Mouse (Mus musculus) ovary, adult 18-20 months (tissue): ENCODE results near the gene Tsku.

Experiments
- DNase-seq: peaks from one replicate; pipeline ENCODE4 v3.0.0; 2022; ENCODE audit warnings: low spot score, mixed read lengths

The Tsku gene

DNA sequence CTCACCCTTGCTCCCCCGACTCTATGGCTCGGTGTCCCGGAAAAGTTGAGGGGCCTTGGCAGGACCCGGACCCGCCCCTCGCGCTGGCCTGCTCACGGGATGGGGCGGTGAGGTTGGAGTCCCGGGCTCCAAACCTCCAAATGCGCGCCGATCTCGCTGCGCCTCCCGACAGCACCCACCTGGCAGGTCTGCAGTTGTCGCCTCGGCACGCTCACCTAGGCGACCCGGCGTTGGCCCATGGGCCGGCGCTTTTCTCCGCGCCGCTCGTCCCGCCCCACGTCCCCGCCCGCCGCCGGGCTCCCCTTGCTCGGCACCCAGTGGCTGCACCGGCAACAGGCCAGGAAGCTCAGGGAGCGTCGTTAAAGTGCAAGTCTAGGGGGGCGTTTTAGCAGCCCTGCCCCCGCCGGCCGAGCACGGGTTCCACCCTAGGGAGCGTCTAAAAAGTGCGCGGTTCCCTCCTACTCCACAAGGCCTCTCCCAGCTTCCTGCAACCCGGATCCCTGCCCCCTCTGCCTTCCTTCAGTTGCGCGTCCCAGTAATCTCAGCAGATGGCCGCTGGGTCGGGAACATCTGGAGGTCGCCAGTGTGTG is at the start of gene Tsku:
Tsku (minus strand) TSS at position 266 of the 590 bp plus-strand sequence.
- DNase-seq = peak; percentile 90

DNA sequence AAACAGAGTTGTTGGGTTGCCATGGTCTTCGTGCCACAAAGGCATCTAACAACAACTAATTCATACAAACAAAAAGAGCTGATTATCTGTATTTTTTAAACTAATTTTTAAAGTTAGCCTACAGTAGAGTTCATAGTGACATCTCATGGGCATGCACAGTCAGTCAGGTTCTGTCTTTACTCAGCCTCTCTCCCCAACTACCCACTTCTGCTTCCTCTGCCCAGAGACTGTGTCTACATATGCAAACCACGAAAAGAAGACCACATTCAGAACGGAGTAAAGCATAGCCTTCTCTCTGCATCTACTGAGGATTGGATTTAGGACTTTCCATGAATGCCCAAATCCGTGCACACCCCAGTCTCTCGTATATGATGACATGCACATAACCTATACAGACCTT is 46.5 kb upstream of the Tsku start:
- DNase-seq = no peak

DNA sequence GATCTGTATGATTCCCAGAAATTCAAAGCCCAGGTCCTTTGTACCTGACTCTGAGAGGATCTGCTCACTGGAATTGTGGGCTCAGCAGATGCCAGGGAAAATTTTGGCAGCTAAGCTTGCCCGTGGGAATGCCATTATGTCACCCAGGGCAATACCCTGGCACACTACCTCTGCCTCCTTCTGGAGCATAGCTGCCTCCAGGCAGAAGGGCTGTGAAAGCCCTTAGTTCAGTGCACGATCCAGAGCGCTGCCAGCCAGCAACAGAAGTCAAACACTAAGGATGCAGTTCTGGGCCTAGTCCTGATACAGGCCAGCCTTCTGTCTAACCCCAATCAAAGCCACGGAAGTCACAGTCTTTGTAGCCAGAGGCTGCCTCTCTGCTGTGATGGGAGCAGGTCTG is 42.9 kb upstream of the Tsku start:
- no peak for DNase-seq

DNA sequence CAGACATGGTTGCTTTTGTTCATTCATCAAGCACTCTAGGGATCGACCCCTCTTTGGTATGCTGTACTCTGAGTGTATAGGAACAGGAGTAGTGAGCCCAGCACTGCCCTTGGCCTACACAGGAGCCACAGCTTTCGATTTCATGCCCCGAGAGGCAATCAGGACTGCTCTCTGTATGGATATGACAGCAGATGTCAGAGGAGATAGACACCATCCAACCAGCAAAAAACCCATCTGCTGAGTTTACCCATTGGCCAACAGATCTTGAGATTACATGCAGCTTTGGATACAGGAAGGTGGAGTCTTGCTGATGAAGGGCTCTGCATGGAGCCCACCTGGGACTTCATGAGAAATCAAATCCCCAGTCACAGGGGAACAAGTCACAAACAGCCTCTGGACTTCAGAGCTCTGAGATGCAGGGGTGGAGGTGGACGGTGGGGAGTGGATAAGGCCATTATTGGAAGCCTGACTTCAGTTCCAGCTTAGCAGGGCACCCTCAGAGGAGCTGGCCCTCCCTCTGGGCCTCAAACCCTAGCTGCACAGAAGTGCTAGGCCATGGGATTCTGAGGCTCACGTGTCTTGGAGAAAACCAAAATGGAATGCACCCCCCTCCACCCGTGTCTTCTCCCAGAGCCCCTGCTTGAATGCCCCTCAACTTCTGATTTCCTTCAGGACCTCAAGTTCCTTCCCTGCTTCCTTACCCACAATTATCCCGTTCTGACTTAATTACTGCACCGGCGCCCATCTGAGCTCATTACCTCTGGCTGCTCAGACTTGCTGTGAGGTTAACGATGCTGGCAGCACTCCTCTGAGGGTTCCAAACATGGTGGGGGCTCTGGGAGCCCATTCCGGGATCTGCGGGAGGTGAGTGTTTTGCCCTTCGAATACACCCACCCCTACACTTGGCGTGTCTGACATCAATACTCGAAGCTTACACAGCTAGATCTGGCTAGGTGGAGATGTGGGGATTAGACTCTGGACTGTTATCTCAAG is 41.8 kb upstream of the Tsku start:
- DNase-seq = no peak

DNA sequence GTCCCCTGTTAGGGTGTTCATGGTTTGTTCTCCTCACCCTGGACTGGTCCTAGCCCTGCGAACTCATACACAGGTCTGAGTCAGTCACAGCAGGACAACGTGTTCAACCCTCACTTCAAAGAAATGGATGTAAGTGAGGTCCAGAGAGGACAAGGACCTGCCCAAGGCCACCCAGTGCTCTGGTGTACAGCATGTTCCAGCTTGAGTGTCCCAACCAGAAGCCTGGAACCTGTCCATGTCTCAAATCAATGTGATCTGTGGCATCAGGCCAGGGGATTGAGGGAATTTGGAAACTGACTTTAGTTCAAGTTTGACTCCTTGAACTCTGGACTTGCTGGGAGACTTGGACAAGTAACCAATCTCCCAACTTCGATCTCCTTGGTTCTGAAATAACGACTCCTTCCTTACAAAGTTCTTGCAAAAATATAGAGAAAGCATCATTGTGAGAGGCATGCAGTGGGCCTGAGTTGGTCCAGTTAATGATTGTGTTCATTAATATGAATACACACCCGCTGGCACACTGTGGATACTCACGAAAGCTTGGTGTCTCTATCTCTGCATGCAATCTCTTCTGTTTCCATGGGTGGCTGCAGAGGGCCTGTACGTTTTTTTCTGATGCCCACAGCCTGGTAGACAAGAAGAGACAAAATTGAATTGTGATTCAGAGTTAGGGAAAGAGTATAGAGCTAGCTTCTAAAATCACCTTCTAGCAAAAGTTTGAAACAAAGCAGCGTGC is 31.5 kb upstream of the Tsku start:
- DNase-seq = peak; percentile 48

DNA sequence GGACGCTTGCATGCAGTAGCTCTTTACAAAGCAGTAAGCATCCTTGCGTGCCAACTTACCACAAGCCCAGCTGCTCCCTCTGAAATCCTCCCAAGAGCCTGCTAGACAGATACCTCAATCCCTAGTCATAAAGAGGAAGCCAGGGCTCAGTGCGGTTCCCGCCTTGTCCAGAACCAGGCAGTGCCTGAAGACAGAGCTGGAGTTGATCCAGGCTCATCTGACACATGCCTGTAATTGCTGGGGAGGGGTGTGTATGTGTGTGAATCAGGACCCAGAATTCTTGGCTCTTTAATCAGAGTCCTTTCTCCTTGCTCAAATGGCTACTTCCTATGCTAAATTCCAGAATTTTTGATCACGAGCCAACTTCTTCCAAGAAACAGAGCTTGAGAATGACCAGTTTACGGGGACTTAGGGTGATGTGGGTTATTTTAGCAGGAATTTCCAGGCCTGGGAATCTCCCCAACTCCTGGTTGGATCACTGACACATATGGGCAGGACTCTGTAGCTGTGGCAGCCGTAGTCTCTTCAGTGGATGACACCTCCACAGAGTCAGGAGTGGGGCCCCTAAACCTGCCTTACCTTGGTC is 30.3 kb upstream of the Tsku start:
- DNase-seq = no peak

DNA sequence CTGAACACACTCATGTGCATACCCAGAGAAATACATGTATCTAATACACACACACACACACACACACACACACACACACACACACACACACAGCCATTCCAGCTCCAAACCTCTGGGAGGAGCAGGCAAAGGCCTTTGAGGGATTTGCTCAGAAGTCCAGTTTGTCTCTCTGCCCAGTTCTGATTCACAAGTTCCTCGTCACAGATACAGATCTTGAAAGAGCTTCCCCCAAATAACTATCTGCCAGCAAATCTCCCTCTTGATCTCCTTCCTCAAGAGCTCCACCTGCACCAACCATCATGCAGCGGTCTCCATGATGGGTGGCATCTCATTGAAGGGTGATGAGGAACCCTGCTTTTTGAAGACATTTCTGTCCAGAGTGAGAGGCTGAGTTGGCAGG is 29.4 kb upstream of the Tsku start:
- no peak for DNase-seq

DNA sequence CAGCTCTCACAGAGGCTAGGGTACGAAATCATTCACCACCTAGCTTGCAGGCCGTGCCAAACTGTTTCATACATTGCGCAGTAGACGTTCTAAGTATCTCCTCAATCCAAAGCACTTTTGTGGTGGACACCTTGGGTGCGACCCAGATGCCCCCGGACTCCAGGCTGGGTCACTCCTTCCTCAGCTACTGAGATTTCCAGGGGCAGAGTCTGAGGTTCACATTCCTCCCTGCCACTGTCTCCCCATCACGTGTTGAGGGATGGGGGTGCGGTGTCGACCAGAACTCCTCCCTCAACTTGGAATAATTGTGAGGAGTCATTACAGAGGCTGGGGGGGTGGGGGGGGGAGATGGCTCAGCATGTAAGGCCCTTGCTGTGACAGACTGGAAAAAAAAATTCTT is 28.5 kb upstream of the Tsku start:
- no peak for DNase-seq

DNA sequence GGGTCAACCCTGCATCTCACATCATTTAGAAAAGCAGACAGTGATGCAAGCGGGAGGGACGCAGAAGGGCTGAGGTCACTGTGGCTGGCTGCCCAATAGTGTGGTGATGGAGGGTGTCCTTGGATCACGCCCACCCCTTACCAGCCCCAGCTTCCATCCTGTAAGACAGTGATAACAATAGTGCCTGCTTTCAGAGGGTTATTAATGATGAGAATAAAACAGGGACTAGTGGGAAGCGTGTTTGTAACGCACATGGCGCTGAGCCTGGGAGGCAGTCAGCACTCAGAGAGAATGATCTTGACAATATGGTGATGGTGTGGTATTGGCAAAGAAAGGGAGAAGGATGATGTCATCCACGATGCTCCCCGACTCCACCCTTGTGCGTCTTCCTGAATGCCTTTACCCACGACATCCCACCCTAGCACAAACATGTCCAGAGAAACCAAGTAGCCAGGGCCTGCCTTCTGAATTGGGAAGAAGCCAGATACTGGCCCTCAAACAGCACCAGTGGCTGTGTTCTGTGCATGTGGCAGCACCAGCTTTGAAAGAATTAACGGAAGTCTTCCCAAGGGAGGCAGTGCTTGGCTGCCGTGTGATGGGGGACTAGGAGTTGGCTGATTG is 27.9 kb upstream of the Tsku start:
- DNase-seq = no peak

DNA sequence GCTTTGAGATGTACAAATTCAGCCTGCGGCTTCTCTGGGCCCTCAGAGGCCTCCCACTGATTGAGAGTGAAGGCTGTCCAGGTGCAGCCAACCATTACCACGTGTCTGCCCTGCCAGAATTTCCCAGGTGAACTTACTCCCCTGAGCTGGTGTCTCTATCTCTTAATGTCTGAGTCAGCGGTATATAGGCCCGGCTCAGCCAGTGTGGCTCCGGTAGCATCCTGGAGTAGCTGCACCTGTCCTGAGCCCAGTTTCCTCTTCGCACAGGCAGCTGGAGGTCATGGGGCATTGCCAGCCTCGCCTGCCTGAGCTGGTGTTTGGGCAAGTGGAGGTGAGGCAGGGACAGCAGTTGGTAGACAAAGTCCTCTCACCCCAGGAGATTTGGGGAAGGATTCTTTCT is 26.1 kb upstream of the Tsku start:
- DNase-seq = no peak

DNA sequence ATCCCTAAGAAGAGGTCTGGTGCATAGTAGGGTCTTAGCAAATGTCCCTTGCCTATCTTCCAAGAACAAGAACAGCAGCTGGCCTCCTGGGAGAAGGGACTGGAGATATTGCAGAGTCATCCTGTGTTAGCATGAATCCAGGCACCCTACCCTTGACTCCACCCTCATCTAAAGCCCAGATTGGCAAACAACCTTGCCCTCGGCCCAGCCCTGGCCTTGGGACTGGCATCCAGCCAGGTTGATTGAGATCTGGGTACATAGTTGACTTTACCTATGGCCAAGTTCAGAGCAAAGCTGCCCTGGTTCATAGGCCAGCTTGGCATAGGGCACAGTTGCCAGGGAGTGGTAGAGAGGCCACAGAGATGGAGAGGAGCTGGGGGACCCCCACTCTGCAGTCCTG is 24.0 kb upstream of the Tsku start:
- DNase-seq = peak; percentile 36

DNA sequence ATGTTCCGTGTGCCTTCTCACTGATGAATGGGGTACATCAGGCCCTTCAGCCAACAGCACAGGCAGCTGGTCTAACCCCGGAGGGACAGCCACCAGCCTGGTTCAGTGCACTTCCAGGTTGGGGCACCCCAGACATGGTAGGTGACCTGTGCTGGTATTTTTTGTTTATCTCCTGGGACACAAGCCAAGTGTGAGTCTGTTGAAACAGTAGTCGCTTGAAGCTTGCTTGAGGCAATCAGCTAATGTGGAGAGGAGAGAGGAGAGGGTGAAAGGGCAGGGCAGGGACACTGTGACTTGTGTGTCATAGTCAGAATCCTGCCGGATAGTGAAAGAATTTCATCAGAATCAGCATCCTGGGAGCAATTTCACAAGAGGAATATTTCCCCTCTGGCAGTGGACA is 22.2 kb upstream of the Tsku start:
- peak; percentile 12 for DNase-seq

DNA sequence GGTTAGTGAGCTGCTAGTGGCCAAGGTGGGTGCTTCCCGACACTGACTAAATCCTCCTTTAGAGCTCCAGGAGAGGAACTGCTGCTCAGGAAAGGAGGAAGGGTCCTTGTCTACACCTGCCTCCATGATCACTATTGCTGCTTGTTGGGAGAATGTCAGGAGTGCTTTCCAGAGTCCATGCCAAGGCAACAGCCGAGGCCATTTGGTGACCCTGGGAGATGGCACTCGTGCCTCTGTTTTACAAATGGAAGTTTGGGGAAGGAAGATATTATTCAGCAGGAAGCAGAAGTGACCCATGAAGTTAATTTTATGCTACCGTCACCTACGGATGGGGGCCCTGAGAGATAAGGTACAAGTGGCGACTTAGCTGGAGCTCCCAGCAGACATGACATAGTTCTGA is 21.7 kb upstream of the Tsku start:
- no peak for DNase-seq

DNA sequence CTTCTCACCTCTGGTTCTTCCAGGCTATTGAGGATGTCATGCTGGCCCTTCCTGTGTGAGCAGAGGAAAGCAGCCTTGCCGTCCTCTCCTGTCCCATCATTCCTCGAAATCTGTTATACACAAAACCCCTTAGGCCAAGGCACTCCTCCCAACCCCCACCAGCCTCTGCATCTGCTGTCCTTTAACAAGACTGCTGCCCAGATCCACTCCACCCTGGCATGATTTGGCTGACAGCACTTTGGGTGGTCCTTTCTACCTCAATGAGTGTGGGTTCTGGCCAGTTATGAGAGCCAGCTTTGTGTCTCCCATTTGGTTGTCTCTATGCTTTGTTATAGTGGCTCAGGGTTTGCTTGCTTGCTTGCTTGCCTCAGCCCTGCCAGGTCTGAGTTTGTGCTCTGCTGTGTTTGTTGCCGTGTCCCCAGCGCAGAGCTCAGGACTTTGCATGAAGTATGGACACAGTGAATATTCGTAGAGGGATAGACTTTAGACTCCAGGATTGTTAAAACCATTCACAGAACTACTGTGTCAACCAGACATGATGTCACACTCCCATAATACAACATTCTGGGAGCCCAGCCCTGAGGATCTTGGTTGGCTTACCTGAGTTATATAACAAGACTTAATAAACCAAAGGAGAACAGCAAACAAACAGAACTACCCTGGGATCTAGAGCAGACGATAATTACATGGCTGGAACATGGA is 19.2 kb upstream of the Tsku start:
- DNase-seq = no peak

DNA sequence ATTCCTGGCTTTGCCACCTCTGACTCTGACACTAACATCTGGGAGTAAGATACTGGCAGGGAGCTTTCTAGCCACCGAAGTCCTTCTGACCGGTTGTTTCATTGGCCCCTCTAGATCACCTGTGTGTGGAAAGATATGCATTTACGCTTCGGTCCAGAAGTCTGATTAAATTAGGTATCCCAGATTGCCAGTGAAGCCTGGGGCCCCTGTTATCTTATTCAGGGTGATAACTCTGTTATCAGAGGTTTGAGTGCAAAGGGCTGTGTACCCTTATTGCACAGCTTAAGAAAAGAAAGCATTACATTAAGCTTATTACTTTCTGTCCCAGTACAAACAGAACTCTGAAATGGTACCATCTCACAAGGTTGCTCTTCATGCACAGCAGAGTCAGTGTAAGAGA is 18.1 kb upstream of the Tsku start:
- DNase-seq = no peak

DNA sequence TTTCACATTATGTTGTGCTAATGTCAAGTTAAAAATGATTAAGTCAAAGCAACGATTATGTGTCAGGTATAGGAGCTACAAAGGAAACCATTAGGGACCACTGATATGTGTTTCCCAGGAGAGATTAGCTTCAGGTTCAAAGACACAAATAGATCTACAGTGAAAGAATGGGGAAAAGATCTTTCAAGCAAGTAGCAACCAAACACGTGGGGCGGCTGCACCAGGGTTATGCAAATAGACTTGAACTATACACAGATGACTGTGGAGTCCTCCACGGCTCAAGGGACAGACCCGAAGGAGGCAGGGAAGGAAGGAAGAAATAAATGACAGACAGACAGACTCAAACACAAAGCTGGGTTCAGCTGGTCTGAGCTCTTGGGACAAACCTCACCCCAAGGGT is 16.1 kb upstream of the Tsku start:
- DNase-seq = no peak

DNA sequence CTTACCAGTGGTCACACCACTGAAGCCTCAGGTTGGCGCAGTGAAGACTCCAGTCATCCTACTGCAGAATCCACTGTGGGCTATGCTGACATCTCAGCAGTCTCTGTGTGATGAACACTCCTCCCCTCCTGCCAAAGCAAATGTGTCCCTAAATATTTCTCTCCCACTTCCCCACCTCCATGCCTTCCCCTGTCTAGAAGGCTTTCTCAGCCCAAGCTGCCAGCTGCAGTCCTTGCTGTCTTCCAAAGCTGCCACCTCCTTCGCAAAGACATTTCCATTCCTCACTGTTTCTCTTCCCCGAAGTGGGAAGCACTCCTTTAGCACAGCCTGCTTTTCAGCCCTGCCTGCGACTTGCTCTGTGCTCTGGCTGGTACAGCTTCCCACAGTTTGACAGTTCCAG is 10.0 kb upstream of the Tsku start:
- DNase-seq = no peak

DNA sequence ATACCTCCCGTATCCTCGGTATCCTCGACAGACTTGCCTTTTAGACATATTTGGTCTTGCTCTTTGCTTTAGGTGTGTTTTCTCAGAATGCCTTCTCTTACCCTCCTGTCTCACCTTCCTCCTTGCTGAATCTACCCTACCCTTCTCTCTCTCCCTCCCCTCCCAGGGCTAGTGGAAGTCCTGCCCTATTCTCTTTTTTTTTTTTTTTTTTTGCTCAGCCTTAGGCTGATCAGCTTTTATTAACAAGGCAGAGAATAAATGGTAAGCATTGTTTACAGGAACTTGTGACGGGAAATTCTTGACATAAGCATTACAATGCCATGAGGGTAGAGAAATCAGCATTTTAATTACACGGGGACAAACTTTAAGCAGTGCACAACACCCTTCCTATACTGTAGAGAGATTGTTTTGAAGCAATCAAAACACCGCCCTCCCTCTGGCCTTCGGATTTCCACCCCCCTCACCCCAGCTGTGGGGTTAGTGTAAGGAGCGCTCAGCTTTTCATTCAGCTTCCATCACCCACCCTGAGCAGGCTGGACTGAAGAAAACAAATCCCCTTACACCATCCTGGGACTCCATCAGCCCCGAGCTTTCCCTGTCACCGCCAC is 8.7 kb upstream of the Tsku start:
- no peak for DNase-seq

DNA sequence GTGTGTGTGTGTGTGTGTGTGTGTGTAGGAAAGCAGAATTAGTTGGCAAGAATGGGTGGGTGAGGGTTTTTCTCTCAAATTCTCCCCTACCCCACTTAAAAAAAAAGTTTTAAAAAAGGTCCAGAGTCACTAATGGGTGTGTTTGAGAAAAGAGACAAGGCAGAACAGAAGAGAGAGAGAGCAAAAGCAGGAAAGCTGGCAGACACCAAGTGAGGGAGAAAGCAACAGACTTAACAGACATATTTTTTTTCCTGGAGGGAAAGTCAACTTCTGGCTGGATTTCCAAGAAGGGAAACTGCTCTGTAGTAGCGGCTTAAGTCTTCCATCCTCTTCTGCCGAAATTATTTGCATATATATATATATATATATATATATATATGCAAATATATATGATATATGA is 534 bp upstream of the Tsku start:
- no peak for DNase-seq

DNA sequence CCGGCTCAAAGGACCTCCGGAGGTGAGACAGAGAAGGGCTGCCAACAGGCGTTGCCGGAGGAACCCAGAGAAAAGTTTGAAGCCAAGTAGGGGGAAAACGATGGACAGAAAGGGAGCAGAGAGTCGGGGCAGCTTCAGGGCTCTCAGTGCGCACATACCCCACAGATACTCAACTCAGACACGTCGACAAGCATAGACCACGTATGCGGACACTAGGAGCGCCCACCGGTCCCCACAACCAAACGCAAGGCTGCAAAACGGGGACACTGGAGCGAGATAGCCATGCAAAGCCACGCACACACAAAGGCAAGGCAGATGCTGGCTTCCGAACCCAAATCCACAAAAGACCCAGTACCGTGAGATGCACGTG is 522 bp downstream of the Tsku start:
- no peak for DNase-seq
